Mouse (Mus musculus): Measurements from ENCODE around the gene Itga8.

The Itga8 gene

DNA sequence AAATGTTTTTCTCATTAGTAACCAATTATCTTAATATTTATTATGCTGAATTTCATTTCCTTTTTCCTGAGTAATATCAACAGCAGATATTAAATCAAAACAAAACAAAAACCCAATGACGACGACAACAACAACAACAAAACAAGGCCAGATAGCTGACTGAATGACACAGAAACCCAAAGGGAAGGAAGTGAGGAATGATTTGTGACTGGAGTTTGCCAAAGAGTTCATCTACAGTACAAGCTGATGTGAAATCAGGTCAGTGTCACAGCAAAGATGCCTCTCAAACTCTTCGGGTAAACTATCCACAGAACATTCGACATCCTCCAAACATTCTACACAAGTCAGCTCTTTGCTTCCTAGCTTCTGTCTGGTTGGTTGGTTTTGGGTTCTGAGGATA is 104.0 kb downstream of the Itga8 start:
- in situ Hi-C loops (cut with MboI): no loop called here

DNA sequence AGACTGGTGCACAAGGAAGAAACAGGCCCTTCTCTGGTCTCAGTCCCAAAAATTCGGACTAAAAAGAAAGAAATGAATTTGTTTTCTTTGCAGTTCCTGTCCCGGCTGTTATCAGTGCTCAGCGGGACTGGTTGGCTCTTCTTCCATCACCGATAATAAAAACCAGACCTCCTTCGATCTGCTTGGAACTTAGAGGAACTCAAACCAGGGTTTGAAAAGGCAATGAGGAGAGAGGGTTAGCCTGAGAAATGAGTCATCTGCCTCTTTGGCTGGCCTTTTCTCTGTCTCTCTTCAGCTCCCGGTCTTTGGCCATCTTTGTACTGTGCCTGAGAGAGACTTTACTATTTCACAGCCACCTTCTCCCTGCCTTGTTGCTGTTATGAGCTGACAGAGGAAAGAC is 112.7 kb downstream of the Itga8 start:
- in situ Hi-C loops (cut with MboI): no loop called here

DNA sequence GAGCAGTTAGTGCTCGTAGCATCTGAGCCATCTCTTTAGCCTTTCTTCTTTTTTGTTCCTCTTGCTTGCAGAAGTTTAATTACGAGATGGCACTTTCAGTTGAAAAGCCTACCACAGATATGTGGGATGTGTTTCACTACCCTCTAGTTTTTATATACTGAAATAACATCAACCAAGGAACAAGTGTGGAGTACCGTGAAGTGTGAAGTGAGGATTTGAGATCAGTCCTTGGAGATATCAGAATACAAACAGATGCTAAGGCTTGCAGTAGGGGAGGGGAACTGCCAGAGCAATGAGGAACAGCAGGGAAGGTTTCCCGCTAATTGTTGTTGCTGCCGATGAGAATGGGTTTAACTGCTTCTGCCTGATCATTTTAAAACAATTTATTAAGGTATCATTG is 114.1 kb downstream of the Itga8 start:
- in situ Hi-C loops (cut with MboI): no loop called here

DNA sequence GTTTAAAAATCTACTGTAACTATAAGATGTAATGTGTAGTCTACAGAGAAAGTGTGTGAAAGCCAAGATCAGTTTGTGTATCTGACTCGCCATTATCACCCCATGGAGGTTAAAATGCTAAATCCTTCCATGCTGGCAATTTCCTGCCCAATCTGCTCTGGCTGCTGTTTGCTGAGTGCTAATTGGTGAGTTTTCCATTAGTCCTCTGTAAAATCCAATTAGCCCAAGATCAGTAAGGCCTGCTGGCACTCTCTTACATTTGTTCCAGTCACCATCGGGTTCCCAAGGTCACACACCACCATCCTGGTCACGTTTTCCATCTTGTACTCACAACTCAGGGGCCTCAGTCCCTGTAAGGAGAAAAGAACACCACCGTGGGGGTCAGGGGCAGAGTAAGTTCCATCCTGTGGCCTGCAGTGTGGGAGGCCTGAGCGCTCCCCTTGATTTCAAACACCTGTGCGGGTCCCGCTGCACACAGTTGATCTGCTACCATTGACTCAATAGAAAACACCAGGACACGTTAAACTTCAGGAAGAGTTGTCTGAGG is 119.2 kb downstream of the Itga8 start:
- in situ Hi-C loops (cut with MboI): no loop called here

DNA sequence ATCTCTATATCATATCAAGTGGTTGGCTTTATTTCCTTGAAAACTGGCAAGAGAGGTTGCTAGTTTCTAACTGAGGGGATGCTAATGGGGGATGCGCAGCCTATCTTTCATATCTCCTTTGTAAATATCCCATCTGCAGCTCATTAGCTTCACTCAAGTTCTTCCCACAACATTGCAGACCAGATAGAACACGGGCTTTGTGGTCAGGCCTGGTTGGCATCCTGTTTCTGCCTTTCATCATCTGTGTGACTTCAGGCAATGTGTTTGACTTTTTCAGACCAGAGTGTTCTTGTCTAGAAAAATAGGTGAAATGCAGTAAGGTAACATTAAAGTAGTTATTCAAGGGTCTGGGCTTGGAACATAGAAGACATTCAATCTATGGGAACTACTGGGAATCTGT is 121.1 kb downstream of the Itga8 start:
- in situ Hi-C loops (cut with MboI): no loop called here

DNA sequence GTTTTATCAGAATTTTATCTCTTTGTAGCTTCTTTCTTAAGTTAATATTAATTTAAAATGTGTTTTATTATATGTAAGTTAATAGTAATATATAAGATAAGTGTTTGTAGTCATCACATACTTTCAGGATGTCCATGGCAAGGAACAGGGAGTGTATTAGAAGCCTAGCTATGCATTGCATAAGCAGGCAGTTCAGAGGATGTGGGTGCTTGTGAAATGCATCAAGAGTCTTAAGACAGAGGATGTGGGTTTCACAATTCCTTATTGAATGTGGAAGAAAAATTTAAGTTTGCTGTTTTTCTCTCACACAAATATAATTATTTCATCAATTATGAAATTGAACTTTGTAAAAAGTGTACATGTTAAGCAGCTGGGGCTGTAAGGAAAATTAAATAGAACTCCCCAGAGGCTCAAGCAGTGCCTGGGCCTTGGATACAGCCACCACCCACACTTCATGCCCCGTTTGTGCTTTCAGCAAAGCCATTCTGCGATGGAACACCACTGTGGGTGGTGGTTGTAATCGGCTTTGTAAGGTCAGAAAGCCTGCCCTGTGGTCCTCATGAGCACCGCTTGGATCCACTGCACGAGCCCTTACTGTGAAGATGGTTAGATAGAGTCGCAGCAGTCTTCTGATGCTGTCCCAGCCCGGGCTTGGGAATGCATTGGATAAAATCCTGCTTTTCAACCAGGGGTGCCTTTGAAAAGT is 126.8 kb downstream of the Itga8 start:
- in situ Hi-C loops (cut with MboI): no loop called here

GRCm38 (mm10) chr2:12170221-12170620 is 131.5 kb downstream of the Itga8 start:
- in situ Hi-C loops (cut with MboI): no loop called here

- in situ Hi-C loops (cut with MboI): no loop called here
These were observed 141.2 kb downstream of the Itga8 start for GRCm38 (mm10) chr2:12160486-12160885.

DNA sequence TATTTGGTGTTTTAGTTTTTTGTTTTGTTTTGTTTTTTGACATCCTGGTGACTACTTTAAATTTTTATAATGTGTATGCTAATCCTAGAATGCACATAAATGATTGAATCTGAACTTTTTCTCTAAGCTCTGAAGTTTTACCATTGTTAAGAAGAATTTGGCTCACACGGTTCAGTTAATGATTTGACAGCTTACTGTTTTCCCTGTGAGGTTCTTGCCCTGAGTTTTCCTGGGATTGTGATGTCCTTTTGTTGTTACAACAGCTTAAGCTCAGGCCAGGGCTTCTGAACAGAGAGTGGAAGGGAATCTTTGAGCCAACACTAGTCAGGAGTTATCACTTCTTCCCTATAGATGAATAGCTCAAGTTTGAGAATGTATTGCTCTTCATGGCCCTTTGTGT is 144.7 kb downstream of the Itga8 start:
- in situ Hi-C loops (cut with MboI): no loop called here

DNA sequence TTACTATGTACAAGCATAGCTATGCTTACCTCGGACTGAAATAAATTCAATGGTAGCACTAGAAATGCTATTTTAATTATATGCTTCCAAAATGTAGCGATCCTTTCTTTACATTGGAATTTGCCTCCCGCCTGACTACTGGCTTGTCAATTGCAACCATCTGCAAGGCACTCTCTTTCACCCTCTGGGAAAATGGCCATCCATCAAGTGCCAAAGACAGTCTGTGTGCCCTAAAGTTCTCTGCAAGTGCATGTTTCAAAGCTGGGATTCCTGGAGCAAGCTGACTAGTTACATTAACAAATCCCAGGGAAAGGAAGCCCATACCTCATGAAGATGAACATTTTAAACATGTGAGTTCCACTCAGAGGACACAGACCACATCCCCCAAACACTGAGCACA is 145.3 kb downstream of the Itga8 start:
- in situ Hi-C loops (cut with MboI): no loop called here

- in situ Hi-C loops (cut with MboI): no loop called here
These were observed 147.0 kb downstream of the Itga8 start for GRCm38 (mm10) chr2:12154676-12155075.

DNA sequence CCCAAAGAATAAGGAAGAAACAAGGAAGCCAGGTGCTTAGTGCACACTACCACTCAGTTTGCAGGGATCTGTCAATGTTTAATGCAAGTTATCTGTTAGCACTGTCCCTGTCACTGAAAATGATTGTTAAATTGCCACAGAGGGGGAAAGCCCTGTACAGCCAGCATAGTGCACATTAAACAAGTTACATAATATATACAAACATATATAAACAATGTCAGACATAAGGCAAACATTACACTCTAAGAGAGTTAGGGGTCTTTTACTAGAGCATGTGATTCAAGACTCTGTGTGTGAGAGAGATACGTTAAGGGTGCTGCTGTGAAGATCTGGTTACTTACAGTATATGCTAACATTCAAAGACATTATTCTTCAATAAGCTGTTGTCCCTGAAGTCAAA is 148.2 kb downstream of the Itga8 start:
- in situ Hi-C loops (cut with MboI): no loop called here

DNA sequence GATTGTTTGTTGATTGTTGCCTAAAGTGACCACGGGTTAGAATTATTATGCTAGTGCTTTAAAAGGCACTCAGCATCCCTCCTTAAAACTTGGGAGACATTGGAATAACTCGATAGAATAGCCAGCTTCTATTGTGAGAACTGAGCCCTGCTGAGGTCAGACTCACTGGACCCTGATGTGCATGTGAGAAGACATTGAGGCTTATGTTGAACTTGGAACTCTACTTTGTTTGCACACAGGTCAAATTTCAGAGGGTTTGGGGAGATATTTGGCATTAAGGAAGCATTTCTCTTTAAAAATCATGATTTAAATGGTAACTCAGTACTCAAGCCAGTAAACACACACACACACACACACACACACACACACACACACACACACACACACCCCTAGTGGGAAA is 153.8 kb downstream of the Itga8 start:
- in situ Hi-C loops (cut with MboI): no loop called here

DNA sequence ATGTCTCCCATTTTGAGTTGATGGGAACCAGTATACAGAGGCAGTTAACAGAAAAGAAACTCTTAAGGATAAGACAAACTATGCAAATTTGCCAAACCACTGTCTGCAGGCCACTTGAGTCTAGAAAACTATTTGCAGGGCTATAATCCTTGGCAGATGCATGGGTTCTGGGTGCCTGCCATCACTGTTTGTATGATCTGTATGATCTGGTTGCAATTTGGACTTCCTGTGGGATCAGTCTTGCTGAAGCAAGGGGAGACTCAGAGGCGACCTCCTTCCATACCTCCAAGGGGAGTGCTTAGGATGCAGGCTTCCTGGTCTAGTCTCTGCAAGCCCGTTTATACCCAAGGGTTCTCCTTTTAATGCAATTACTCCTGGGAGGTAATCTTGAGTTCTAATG is 155.1 kb downstream of the Itga8 start:
- in situ Hi-C loops (cut with MboI): no loop called here

DNA sequence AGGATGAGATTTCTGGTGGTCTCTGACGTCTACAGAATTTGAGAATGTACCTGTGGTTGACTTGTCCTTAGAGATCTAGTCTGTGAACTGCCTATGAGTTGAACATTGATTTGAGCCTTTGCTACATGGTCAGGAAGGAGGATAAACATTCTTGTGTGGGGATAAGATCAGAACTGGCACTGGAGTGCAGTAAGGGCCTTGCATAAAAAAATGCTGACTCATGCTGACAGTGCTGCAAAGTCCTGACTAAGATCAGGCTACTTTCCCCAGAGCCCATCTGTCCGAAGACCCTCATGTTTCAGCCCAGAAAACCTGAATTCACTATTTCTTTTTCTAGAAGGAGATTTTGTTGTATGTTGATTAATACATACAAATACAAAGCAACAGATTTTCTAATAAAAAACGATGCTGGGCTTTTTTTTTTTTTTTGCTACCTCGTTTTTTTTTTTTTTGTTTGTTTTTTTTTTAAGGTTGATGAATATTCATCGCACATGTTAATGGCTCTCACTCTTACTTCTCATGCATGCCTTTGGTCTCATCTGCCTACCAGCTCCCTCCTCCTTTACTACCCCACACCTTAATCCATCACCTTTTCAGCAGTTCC is 162.9 kb downstream of the Itga8 start:
- in situ Hi-C loops (cut with MboI): no loop called here

DNA sequence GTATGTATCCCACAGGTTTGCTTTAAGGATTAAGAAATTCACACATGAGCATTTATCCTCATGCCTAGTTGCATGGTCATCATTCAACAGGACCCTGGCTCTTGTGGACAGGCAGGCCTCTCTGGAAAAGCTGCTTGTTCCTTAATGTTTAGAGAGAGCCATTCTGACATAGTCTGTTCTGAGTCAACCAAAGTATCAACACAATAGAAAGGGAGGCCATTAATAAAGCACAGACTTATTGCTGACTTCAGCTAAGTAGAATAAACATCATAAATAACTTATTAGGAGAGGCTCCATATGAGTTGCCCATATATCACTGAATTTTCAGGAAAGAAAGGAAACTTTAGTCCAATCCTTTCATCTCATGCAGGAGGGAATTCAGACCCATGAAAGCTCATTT is 175.1 kb downstream of the Itga8 start:
- in situ Hi-C loops (cut with MboI): no loop called here

- in situ Hi-C loops (cut with MboI): no loop called here
These were observed 186.2 kb downstream of the Itga8 start for GRCm38 (mm10) chr2:12115479-12115878.

DNA sequence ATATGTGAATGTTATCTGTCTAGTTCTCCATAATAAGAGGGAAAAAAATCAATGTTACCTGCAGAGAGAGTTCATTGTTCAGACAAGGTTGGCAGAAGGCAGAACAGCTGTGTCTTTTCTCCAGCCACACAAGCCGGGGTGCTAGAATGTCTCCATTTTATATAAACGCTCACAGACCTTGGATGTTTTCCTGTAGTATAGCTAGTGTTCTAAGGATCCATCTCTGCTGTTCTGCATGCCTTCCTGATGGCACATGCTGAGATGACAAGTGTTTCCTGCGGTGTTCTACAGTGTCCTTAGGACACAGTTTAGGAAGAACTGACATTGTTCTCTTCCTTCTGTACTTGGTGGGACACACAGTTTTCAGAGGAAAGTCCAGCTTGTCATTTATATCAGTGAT is 192.4 kb downstream of the Itga8 start:
- in situ Hi-C loops (cut with MboI): no loop called here

- in situ Hi-C loops (cut with MboI): no loop called here
These were observed 193.4 kb downstream of the Itga8 start for GRCm38 (mm10) chr2:12108306-12108705.

DNA sequence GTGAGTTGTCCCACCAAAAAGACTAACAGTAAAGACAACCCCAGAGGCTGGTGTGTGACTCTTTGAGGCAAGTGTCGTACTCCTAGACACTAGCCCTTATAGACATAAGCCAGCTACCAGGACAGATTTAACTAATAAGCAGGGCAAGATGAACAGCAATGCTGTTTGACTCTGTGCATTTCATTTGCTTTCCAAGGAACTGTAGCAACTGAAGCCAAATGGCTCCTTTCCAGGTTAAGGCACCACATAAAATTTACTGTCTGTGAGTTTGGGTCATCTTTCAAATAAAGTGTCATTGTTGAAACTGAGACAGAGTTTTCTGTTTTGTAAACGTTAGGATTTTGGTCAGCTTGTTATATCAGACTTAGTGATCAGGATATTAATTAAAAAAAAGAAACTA is 194.5 kb downstream of the Itga8 start:
- in situ Hi-C loops (cut with MboI): no loop called here

- in situ Hi-C loops (cut with MboI): no loop called here
These were observed 198.5 kb downstream of the Itga8 start for GRCm38 (mm10) chr2:12103183-12103582.

- in situ Hi-C loops (cut with MboI): no loop called here
These were observed 209.3 kb downstream of the Itga8 start for GRCm38 (mm10) chr2:12092203-12092984.

GRCm38 (mm10) chr2:12090993-12091392 is 210.7 kb downstream of the Itga8 start:
- in situ Hi-C loops (cut with MboI): no loop called here
